Mouse (Mus musculus) small intestine, adult 2 months (tissue): ENCODE results near the gene Ap5s1. TPM values are rescaled to one million over a fixed set of nuclear protein-coding genes. Genes with fewer than 3 reads are reported as not detected.

Experiments
- H3K27ac ChIP-seq: fragments of 200-500 bp; 2 replicates; pipeline ENCODE4 v1.5.1; 2012; ENCODE audit warnings: low read depth, low read length, control low read depth, inconsistent platforms; ENCODE audit not compliant: insufficient read depth
- H3K27me3 ChIP-seq: fragments of 200-500 bp; 2 replicates; pipeline ENCODE4 v1.6.1; 2012; ENCODE audit warnings: mild to moderate bottlenecking, moderate library complexity, low read length, inconsistent platforms; ENCODE audit not compliant: control insufficient read depth, insufficient read depth
- H3K36me3 ChIP-seq: fragments of 200-500 bp; 2 replicates; pipeline ENCODE4 v1.6.1; 2012; ENCODE audit warnings: mild to moderate bottlenecking, low read length, control low read depth, inconsistent platforms; ENCODE audit not compliant: control insufficient read depth, insufficient read depth
- H3K4me1 ChIP-seq: fragments of 200-500 bp; 2 replicates; pipeline ENCODE4 v1.6.1; 2012; ENCODE audit warnings: low read length, inconsistent platforms, mixed read lengths; ENCODE audit not compliant: control insufficient read depth, insufficient read depth, insufficient read length
- H3K4me3 ChIP-seq: fragments of 200-500 bp; 2 replicates; pipeline ENCODE4 v1.5.1; 2012; ENCODE audit warnings: low read depth, mild to moderate bottlenecking, control low read depth, inconsistent platforms, low read length, moderate library complexity
- CTCF ChIP-seq: fragments of 200-500 bp; IDR thresholded peaks from 2 replicates; pipeline ENCODE4 v1.5.1; 2012; ENCODE audit warnings: low read depth, mild to moderate bottlenecking, control low read depth, inconsistent platforms, low read length, moderate library complexity, mixed read lengths; ENCODE audit not compliant: insufficient replicate concordance, insufficient read length; ENCODE audit errors: extremely low read depth
- POLR2A ChIP-seq: fragments of 200-500 bp; IDR thresholded peaks from 2 replicates; pipeline ENCODE4 v1.6.1; 2012; ENCODE audit warnings: low read depth, mild to moderate bottlenecking, control low read depth, inconsistent platforms, low read length, moderate library complexity
- WGBS: fragments of 180-500 bp; shearing (Covaris S2); methylation state at CpG from one replicate; pipeline ENCODE4 v1.1.7; 2018; 5-methylcytosine and 5-hydroxymethylcytosine counted together
- polyA plus RNA-seq: library from polyadenylated mRNA; depleted of rRNA; stranded (reverse); fragments of >200 nt; gene quantifications from 2 replicates; pipeline ENCODE4 v1.2.3, GENCODE M21; 2012

Ap5s1 gene
- polyA plus RNA-seq, 1 experiment: 90.0 TPM

DNA sequence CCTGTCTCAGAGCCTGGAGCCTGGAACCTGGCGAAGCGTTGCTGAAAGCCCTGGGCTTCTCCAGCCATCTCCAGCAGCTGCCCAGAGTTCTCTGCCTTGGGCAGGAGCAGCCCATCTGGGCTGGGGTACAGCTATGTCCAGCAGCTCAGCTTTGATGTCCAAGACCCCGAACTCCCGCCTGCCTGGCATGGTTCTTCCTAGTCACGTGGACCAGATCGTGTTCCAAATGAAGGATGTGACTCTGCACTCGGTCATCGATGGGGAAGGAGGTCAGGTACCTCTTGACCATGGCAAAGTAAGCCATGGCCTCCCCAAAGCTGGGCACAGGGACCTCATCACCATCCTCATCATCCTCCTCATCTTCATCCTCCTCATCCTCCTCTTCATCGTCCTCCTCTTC, 28.9 kb upstream of the Ap5s1 start:
- peak overlapping the region; percentile 92 for H3K4me3 ChIP-seq
- H3K36me3 ChIP-seq: peaks cover 3% of the 10 kb centered on the region; the same call in 1 of the 2 replicates
- peak overlapping the region; percentile 85 for H3K27ac ChIP-seq
- peaks cover 27% of the 10 kb centered on the region for H3K4me1 ChIP-seq
- H3K27me3 ChIP-seq: no peaks in the 10 kb centered on the region
- 34% methylated on average over 9 of the region's 9 CpGs for WGBS
- no peak for TF ChIP-seq POLR2A
- TF ChIP-seq CTCF: no peak

DNA sequence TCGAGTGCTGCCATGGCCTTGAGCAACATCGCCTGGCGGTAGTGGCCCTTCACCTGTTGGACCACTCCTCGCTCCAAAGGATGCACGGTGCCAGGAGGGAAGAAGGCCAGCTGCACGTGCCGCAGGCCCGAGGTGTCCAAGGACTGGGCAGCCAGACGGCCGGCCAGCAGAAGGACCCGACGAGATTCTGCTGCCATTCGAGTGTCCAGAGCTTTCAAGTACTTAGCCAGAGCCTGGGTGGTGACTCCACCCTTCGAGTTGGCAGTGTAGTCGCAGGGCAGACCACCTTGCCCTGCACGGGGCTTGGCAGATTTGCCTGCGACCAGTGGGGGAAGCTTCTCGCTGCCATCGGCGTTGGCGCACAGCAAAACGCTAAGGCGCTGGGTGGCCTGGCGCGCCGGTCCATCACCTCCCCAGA, 28.0 kb upstream of the Ap5s1 start:
- WGBS: 9% methylated on average over 26 of the region's 26 CpGs
- no peak for TF ChIP-seq POLR2A
- no peak for TF ChIP-seq CTCF

DNA sequence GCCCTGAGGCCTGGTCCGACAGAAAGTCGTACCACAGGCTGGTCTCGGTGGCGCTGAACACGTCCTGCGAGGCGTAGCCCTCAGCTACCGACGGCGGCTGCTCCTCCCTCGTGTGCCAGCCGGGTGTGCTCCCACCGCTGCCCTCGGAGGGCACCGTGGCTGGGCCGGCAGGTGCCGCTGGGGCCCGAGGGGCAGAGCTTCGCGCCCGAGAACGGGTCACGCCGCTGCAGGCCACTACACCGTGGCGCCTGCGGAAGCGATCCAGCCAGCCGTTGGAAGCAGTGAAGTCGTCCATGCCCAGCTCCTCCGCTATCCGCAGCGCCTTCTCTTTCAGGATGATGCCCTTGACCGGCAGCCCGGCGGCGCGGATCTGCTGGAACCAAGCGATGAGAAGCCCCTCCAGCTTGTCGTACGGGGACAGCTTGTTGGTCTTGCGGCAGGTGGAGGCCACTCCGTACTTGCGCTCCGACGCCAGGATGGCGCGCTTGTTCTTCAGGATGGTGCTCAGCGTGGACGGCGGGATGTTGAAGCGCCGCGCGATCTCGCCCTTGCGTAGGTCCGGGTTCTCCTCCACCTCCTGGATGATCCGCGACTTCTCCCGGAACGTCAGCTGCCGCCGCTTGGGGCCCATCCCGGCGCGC, 27.5 kb upstream of the Ap5s1 start:
- under 1% methylated on average over 67 of the region's 67 CpGs for WGBS
- H3K27ac ChIP-seq: peak overlapping the region; percentile 85
- H3K4me3 ChIP-seq: peak overlapping the region; percentile 92
- H3K27me3 ChIP-seq: no peaks in the 10 kb centered on the region
- peaks cover 26% of the 10 kb centered on the region for H3K4me1 ChIP-seq
- peaks cover 3% of the 10 kb centered on the region; the same call in 1 of the 2 replicates for H3K36me3 ChIP-seq
- TF ChIP-seq POLR2A (peak; percentile 40; the same call in 1 of the 2 replicates), CTCF (no peak)

More for the DNA sequence above, 28.0 kb upstream of the Ap5s1 start:
- peaks cover 3% of the 10 kb centered on the region; the same call in 1 of the 2 replicates for H3K36me3 ChIP-seq
- H3K27ac ChIP-seq: peak overlapping the region; percentile 85
- peak overlapping the region; percentile 92 for H3K4me3 ChIP-seq
- H3K4me1 ChIP-seq: peaks cover 27% of the 10 kb centered on the region
- H3K27me3 ChIP-seq: no peaks in the 10 kb centered on the region

DNA sequence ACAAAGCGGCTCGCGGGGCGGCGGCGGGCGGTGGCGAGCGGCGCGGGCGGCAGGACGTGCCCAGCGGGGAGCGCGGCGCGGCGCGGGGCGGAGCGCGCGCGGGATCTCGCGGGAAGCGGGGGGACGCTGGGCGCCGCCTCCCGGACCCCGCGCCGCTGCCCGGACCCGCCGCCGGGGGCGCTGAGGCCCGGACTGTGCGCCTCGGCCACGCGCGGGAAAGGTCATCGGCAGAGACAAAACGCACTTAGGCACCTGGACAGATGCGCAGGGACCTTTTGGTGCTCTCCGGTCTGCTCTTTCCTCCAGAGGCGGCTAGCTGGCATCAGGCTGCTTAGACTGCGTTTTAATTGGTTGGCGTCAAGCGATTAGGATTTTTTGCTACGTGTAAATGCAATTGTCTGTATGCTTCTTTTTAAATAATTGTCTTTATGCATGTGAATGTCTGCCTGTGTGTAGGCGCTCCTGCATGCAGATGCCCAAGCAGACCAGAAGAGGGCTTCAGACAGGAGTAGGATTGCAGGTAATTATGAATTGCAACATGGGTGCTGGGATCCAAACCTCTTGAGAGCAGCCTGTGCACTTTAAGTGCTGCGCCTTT, 26.8 kb upstream of the Ap5s1 start, which contains the start of gene Cenpb:
Cenpb (minus strand) TSS at position 78 of the 598 bp plus-strand sequence.
- Histone ChIP-seq H3K27ac (peak within 1 kb of the TSS; percentile 85), H3K27me3 (no peaks in the 10 kb centered on the region), H3K36me3 (peaks cover 3% of the 10 kb centered on the region; the same call in 1 of the 2 replicates), H3K4me3 (peak within 1 kb of the TSS; percentile 92), H3K4me1 (peaks cover 21% of the 10 kb centered on the region)
- WGBS: 4% methylated on average over 52 of the region's 57 CpGs
- no peak for TF ChIP-seq POLR2A
- TF ChIP-seq CTCF: peak; percentile 52

DNA sequence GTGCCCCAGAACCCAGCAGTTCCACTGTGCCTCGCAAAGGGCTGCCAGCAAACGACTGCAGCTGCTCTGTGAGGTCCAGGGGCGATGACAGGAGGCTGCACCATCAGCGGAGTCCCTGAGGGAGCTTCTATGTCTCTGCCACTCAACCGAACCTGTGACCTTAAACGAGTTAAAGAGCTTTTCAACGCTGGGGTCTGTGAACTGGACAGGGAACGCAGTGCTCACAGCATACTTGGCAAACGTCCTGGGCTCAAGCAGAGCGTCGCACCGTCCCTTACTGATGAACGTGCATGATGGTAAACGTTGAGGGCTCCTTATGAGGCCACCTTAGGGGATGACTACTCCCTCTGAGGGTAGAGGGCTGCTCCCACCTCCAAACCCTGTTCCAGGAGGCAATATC, 20.5 kb upstream of the Ap5s1 start:
- Histone ChIP-seq H3K36me3 (0 out of 2 replicates have a peak, but pooled peaks cover under 1% of the 10 kb centered on the region), H3K4me3 (peak overlapping the region; percentile 94), H3K4me1 (peaks cover 14% of the 10 kb centered on the region; the same call in 1 of the 2 replicates), H3K27ac (peak overlapping the region; percentile 22; the same call in 1 of the 2 replicates), H3K27me3 (no peaks in the 10 kb centered on the region)
- 3% methylated on average over 14 of the region's 14 CpGs for WGBS
- TF ChIP-seq POLR2A (no peak), CTCF (no peak)

DNA sequence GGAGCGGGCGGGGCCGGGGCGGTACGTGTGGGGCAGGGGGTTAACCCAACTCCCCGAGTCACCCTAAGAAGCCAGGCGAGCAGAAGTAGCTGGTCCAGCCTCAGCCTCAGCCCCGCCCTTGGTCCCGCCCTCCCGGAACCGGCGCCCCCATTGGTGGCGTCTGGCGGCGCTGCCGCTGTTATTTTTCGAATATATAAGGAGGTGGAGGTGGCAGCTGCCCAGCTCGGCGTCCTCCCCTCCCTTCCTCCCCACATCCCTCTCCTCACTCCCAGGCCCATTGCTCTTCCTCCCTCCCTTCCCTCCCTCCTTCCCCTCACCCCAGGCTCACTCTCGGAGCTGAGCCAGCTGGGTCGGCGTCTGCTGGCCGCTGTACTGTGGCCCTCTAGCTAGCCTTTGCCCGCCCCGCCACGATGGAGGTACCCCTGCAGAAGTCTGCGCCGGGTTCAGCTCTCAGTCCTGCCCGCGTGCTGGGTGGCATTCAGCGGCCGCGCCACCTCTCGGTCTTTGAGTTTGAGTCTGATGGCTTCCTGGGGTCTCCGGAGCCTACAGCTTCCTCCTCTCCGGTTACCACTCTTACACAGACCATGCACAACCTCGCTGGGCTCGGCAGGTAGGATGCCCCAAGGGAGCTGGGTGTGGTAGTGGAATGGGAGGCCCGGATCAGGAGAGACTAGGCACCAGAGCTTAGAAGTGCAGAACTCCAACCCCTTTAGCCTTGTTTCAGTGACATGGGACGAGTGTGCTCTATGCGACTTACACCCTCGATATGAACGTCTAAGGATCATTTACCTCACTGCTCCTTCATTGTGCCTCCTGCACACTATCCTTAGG, 19.9 kb upstream of the Ap5s1 start, which contains the start of the genes Cdc25b and Spef1:
Cdc25b (plus strand) TSS at position 179 of the 831 bp plus-strand sequence.
Spef1 (minus strand) TSS at position 512 of the 831 bp plus-strand sequence.
- Histone ChIP-seq H3K27me3 (no peaks in the 10 kb centered on the region), H3K27ac (peak within 1 kb of the TSS; percentile 50), H3K36me3 (peaks cover 5% of the 10 kb centered on the region; the same call in 1 of the 2 replicates), H3K4me3 (peak within 1 kb of the TSS; percentile 94), H3K4me1 (peaks cover 14% of the 10 kb centered on the region; the same call in 1 of the 2 replicates)
- TF ChIP-seq CTCF: peak; percentile 24; the same call in 1 of the 2 replicates
- TF ChIP-seq POLR2A: 0 out of 2 replicates have a peak, but pooled peaks have one; percentile 37
- under 1% methylated on average over 43 of the region's 43 CpGs for WGBS
